ENCODE assay signal across 8 mouse cellular contexts in genomic region chr9:107602068-107602648, GRCm38 (mm10). TPM values are rescaled to one million over a fixed set of nuclear protein-coding genes. Genes with fewer than 3 reads are reported as not detected.
DNase-seq lines count a peak whose midpoint lies in the region; TF ChIP-seq lines count a peak whose summit lies in the region.

No protein-coding gene starts in this region.

- H3K4me3 ChIP-seq in left cerebral cortex, adult 2 months, result no peak overlapping the region
- peak overlapping the region; percentile 86 for H3K4me3 ChIP-seq in megakaryocyte, embryonic 14.5 days (replicated peaks)

- H3K9me3 ChIP-seq in megakaryocyte, embryonic 14.5 days, result no peaks in the 10 kb centered on the region

- TF ChIP-seq CTCF in left cerebral cortex, adult 2 months (IDR thresholded peaks at IDR 0.05), result peak; percentile 99

- peaks cover 69% of the 10 kb centered on the region for H3K27me3 ChIP-seq in megakaryocyte, embryonic 14.5 days (replicated peaks)

- no peak overlapping the region for H3K27ac ChIP-seq in left cerebral cortex, adult 2 months

- H3K36me3 ChIP-seq in megakaryocyte, embryonic 14.5 days (replicated peaks; ENCODE audit: low read length), result no peaks in the 10 kb centered on the region

- intact Hi-C loops in left cerebral cortex, adult 2 months (cut with DNase I), result loop anchor here (1.0 to 2.0 kb wide), 3 partner anchors 42 to 133 kb away; no protein-coding TSS in a partner anchor

- H3K4me1 ChIP-seq in megakaryocyte, embryonic 14.5 days, result peaks cover 45% of the 10 kb centered on the region

- DNase-seq in adrenal gland, adult (ENCODE audit: inconsistent age in 2 of 2, low spot score in 1 of 2), result peak; percentile 90 to 97
- DNase-seq in embryo, embryonic 10.5 days (ENCODE audit: low spot score), result peak; percentile 95
- peak; percentile 99 for DNase-seq in gastrocnemius, postnatal 10 days
- DNase-seq in hindlimb bud, embryonic 11.5 days (ENCODE audit: extremely low spot score, low read depth, low spot score), result peak; percentile 90
- DNase-seq in left cerebral cortex, adult 2 months (ENCODE audit: extremely low spot score in 1 of 2, low spot score in 2 of 2), result peak; percentile 88 to 97
- peak; percentile 84 for DNase-seq in right cerebral cortex, adult 18-20 months
- DNase-seq in urinary bladder, adult 2 months (ENCODE audit: low spot score), result peak; percentile 89

RNA-seq across cellular contexts. Expression of gene Sema3b, which starts 6.9 kb away (rescaled TPM):
- total RNA-seq in gastrocnemius, postnatal 10 days (2021), result 10 to 100 TPM; 41.8 to 51.3 TPM
- 1 to 10 TPM; 3.3 to 4.1 TPM for total RNA-seq in left cerebral cortex, adult 2 months (2021)
- not detected in 2 replicates for polyA plus RNA-seq in megakaryocyte, embryonic 14.5 days (2012; ENCODE audit: insufficient read depth, low replicate concordance)
- 57.1 and 71.0 TPM in 2 replicates for polyA plus RNA-seq in urinary bladder, adult 2 months (2012; rRNA removed)

RNA-seq across cellular contexts. Expression of gene Ifrd2, which starts 14.7 kb away (rescaled TPM):
- total RNA-seq in gastrocnemius, postnatal 10 days (2021), result 10 to 100 TPM; 34.6 to 40.4 TPM
- 10 to 100 TPM; 10.5 to 10.9 TPM for total RNA-seq in left cerebral cortex, adult 2 months (2021)
- polyA plus RNA-seq in megakaryocyte, embryonic 14.5 days (2012; ENCODE audit: insufficient read depth, low replicate concordance), result 32.1 and 34.9 TPM in 2 replicates
- 31.3 and 36.0 TPM in 2 replicates for polyA plus RNA-seq in urinary bladder, adult 2 months (2012; rRNA removed)

RNA-seq across cellular contexts. Expression of gene Hyal3, which starts 21.5 kb away (rescaled TPM):
- 1 to 10 TPM in 1 of 2 experiments, under 1 TPM in 1; 0.28 to 1.1 TPM for total RNA-seq in gastrocnemius, postnatal 10 days (2021)
- 1 to 10 TPM in 1 of 2 experiments, under 1 TPM in 1; 0.97 to 1.2 TPM for total RNA-seq in left cerebral cortex, adult 2 months (2021)
- polyA plus RNA-seq in megakaryocyte, embryonic 14.5 days (2012; ENCODE audit: insufficient read depth, low replicate concordance), result 0.31 TPM in 1 of 2 replicates, not detected in the other
- polyA plus RNA-seq in urinary bladder, adult 2 months (2012; rRNA removed), result 0.50 and 0.52 TPM in 2 replicates

RNA-seq across cellular contexts. Expression of gene Naa80, which starts 23.5 kb away (rescaled TPM):
- 10 to 100 TPM; 12.1 to 15.7 TPM for total RNA-seq in gastrocnemius, postnatal 10 days (2021)
- total RNA-seq in left cerebral cortex, adult 2 months (2021), result 10 to 100 TPM; 11.3 to 12.6 TPM
- polyA plus RNA-seq in megakaryocyte, embryonic 14.5 days (2012; ENCODE audit: insufficient read depth, low replicate concordance), result 63.3 and 72.4 TPM in 2 replicates
- 24.6 and 37.3 TPM in 2 replicates for polyA plus RNA-seq in urinary bladder, adult 2 months (2012; rRNA removed)

RNA-seq across cellular contexts. Expression of gene Hyal1, which starts 25.4 kb away (rescaled TPM):
- total RNA-seq in gastrocnemius, postnatal 10 days (2021), result 1 to 10 TPM; 2.5 to 5.0 TPM
- 1 to 10 TPM; 6.0 to 8.5 TPM for total RNA-seq in left cerebral cortex, adult 2 months (2021)
- 1.6 and 2.6 TPM in 2 replicates for polyA plus RNA-seq in megakaryocyte, embryonic 14.5 days (2012; ENCODE audit: insufficient read depth, low replicate concordance)
- 16.8 and 24.9 TPM in 2 replicates for polyA plus RNA-seq in urinary bladder, adult 2 months (2012; rRNA removed)

Comparison
In these comparisons a context has a peak if more than half of its experiments do, and no peak if none do; other contexts are left out.
1. RNA of gene Sema3b, which starts 6.9 kb away (total RNA-seq): 41.8 to 51.3 TPM in gastrocnemius, postnatal 10 days; 3.3 to 4.1 TPM in left cerebral cortex, adult 2 months; every median in the first group is over 4 times any median in the second.
2. Peak in every context shown above with its lines, with median percentiles within 50 percentile points of each other: DNase-seq.